Mouse (Mus musculus) heart, embryonic 11.5 days (tissue): ENCODE measurements at regions not wholly inside any gene's neighbourhood (a gene's known extent, or its start where the extent isn't known, plus 50 kb on each side); places are given as distances from the start of the nearest gene placed in this dataset.

Experiments used
- ATAC-seq: fragments of 200-750 bp; cut with Nextera tagmentation; replicated peaks from 2 replicates; pipeline ENCODE4 v1.8.0; 2017; ENCODE audit warnings: moderate library complexity; ENCODE audit not compliant: insufficient number of reproducible peaks, low FRiP score, low TSS enrichment
- H3K27ac ChIP-seq: fragments of 300-500 bp; sonication (generic); 2 replicates; pipeline ENCODE4 v1.5.1; 2014; ENCODE audit warnings: mild to moderate bottlenecking, low read depth, low read length
- H3K27me3 ChIP-seq: fragments of 300-500 bp; sonication (generic); 2 replicates; pipeline ENCODE4 v1.6.1; 2014; ENCODE audit warnings: mild to moderate bottlenecking, low read length, mixed read lengths; ENCODE audit not compliant: control insufficient read depth, insufficient read depth
- H3K36me3 ChIP-seq: fragments of 300-500 bp; sonication (generic); 2 replicates; pipeline ENCODE4 v1.6.1; 2014; ENCODE audit warnings: mild to moderate bottlenecking, low read length, moderate library complexity, mixed read lengths; ENCODE audit not compliant: control insufficient read depth, insufficient read depth
- H3K4me1 ChIP-seq: fragments of 300-500 bp; sonication (generic); 2 replicates; pipeline ENCODE4 v1.6.1; 2014; ENCODE audit warnings: low read length; ENCODE audit not compliant: control insufficient read depth, insufficient read depth
- H3K4me2 ChIP-seq: fragments of 300-500 bp; sonication (generic); 2 replicates; pipeline ENCODE4 v1.6.1; 2014; ENCODE audit warnings: mild to moderate bottlenecking, moderate library complexity
- H3K4me3 ChIP-seq: fragments of 300-500 bp; sonication (generic); 2 replicates; pipeline ENCODE4 v1.5.1; 2014; ENCODE audit warnings: low read depth, low read length
- H3K9ac ChIP-seq: fragments of 300-500 bp; sonication (generic); 2 replicates; pipeline ENCODE4 v1.6.1; 2014; ENCODE audit warnings: mild to moderate bottlenecking, low read depth, low read length, moderate library complexity
- H3K9me3 ChIP-seq: fragments of 300-500 bp; sonication (generic); replicated peaks from 2 replicates; pipeline ENCODE4 v1.6.1; 2016; ENCODE audit warnings: low read length; ENCODE audit not compliant: control insufficient read depth
- WGBS: fragments of 180-500 bp; shearing (Covaris S2); extraction: QIAGEN DNeasy Blood & Tissue Kit; methylation state at CpG from one replicate; pipeline ENCODE4 v1.1.7; 2014; ENCODE audit not compliant: insufficient replicate concordance; 5-methylcytosine and 5-hydroxymethylcytosine counted together

DNA sequence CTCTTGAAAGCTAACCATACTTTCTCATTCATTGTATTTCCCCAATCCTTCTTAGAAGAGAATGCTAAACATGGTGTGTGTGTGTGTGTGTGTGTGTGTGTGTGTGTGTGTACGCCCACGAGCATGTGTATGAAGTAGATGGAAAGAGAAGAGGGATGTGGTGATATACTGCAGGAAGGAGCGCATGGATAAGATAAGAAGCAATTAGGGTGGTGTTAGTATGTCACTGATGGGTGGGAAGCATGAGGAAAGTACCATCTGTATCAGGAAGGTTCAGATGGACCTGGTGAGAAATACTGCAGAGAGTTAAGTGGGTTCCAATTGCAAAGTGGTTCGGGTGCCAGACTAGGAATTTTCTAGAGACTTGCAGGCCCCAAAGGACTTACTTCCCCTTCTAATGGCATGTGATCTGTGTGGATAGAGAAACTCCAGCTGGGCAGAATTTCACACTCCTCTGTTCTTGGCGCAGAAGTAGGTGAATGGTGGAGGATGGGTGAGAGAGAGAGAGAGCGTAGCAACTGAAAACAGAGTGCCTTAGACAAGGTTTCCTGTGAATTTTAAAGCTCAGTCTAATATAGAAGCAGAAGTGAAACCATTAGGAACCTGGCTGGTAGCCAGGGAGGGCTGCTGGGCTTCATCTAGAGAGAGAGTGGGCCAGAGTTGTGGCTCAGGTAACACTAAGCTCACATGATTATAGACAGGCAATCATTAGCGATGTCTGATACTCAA is 257.5 kb downstream of the Insc start:
- H3K9ac ChIP-seq: no peak overlapping the region
- ATAC-seq: no peak
- no peaks in the 10 kb centered on the region for H3K36me3 ChIP-seq
- H3K4me1 ChIP-seq: 0 out of 2 replicates have a peak, but pooled peaks cover 4% of the 10 kb centered on the region
- 49% methylated on average over 7 of the region's 7 CpGs for WGBS
- H3K4me3 ChIP-seq: no peak overlapping the region
- H3K4me2 ChIP-seq: no peak overlapping the region
- H3K9me3 ChIP-seq: no peaks in the 10 kb centered on the region
- no peak overlapping the region for H3K27ac ChIP-seq
- H3K27me3 ChIP-seq: no peaks in the 10 kb centered on the region

- Histone ChIP-seq H3K27ac (no peak overlapping the region), H3K9ac (no peak overlapping the region), H3K36me3 (no peaks in the 10 kb centered on the region), H3K4me2 (no peak overlapping the region), H3K4me1 (no peaks in the 10 kb centered on the region), H3K9me3 (no peaks in the 10 kb centered on the region), H3K27me3 (no peaks in the 10 kb centered on the region), H3K4me3 (no peak overlapping the region)
- WGBS: 56% methylated on average over 11 of the region's 11 CpGs
- ATAC-seq: no peak
Observed at GRCm38 (mm10) chr7:115014253-115014998, 270.9 kb downstream of the Insc start.

GRCm38 (mm10) chr7:115019369-115019958 is 276.0 kb downstream of the Insc start:
- H3K27me3 ChIP-seq: no peaks in the 10 kb centered on the region
- H3K4me3 ChIP-seq: no peak overlapping the region
- H3K9ac ChIP-seq: no peak overlapping the region
- no peak overlapping the region for H3K4me2 ChIP-seq
- ATAC-seq: no peak
- no peaks in the 10 kb centered on the region for H3K9me3 ChIP-seq
- no peaks in the 10 kb centered on the region for H3K36me3 ChIP-seq
- 67% methylated on average over 4 of the region's 4 CpGs for WGBS
- H3K27ac ChIP-seq: no peak overlapping the region
- no peaks in the 10 kb centered on the region for H3K4me1 ChIP-seq

DNA sequence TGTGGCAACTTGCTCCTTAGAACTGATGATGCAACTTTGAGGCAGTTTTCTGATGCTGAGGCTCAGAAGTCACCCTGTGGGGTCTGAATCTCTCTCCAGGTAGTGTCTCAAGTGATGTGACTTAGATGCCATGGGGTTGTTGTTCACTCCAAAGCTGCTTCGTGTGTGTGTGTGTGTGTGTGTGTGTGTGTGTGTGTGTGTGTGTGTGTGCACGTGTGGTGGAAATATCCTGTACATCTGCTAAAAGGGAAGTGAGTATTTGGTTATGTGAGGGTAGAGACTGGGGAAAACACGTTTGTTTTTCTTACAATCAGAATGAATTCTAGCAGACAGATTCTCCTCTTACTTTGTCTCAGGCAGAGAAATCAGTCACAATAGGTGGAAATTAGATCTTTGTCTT is 276.5 kb downstream of the Insc start:
- 48% methylated on average over 3 of the region's 3 CpGs for WGBS
- H3K4me3 ChIP-seq: no peak overlapping the region
- no peaks in the 10 kb centered on the region for H3K4me1 ChIP-seq
- H3K9me3 ChIP-seq: no peaks in the 10 kb centered on the region
- H3K4me2 ChIP-seq: no peak overlapping the region
- no peak for ATAC-seq
- no peaks in the 10 kb centered on the region for H3K36me3 ChIP-seq
- H3K9ac ChIP-seq: no peak overlapping the region
- H3K27me3 ChIP-seq: no peaks in the 10 kb centered on the region
- no peak overlapping the region for H3K27ac ChIP-seq

DNA sequence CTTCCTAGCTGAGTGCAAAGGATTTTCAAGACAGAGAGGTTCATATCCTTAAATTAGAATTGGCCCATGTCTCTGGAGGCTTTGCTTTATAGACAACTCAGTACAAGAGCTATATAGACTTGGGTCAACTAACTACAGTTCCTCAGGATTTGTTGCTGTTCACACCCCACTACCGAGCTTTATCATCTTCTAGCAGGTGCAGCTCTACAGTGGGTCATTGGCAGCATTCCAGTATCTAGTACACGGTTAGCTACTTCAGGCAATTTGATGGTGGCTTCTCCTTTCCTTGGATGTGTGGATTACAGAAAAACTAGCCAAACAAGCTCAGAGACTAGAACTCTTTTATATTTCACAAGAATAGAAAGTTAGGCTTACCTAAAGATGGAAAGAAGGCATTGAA is 282.3 kb downstream of the Insc start:
- ATAC-seq: no peak
- H3K27me3 ChIP-seq: no peaks in the 10 kb centered on the region
- no peak overlapping the region for H3K4me2 ChIP-seq
- no peaks in the 10 kb centered on the region for H3K36me3 ChIP-seq
- H3K9me3 ChIP-seq: no peaks in the 10 kb centered on the region
- no peak overlapping the region for H3K4me3 ChIP-seq
- H3K9ac ChIP-seq: no peak overlapping the region
- 67% methylated on average over 2 of the region's 2 CpGs for WGBS
- no peaks in the 10 kb centered on the region for H3K4me1 ChIP-seq
- H3K27ac ChIP-seq: no peak overlapping the region

- Histone ChIP-seq H3K9ac (no peak overlapping the region), H3K36me3 (no peaks in the 10 kb centered on the region), H3K4me3 (no peak overlapping the region), H3K4me2 (no peak overlapping the region), H3K27ac (no peak overlapping the region), H3K4me1 (no peaks in the 10 kb centered on the region), H3K9me3 (no peaks in the 10 kb centered on the region), H3K27me3 (no peaks in the 10 kb centered on the region)
- 54% methylated on average over 1 of the region's 1 CpGs for WGBS
- no peak for ATAC-seq
Observed at GRCm38 (mm10) chr7:115027685-115028084, 284.2 kb downstream of the Insc start.

GRCm38 (mm10) chr7:115033987-115034386 is 290.5 kb downstream of the Insc start:
- Histone ChIP-seq H3K9me3 (no peaks in the 10 kb centered on the region), H3K4me1 (no peaks in the 10 kb centered on the region), H3K4me2 (no peak overlapping the region), H3K27me3 (no peaks in the 10 kb centered on the region), H3K27ac (no peak overlapping the region), H3K9ac (no peak overlapping the region), H3K36me3 (no peaks in the 10 kb centered on the region), H3K4me3 (no peak overlapping the region)
- WGBS: 70% methylated on average over 4 of the region's 4 CpGs
- no peak for ATAC-seq

GRCm38 (mm10) chr7:115055527-115055926 is 312.0 kb downstream of the Insc start:
- no peak overlapping the region for H3K4me3 ChIP-seq
- H3K9ac ChIP-seq: no peak overlapping the region
- no peaks in the 10 kb centered on the region for H3K27me3 ChIP-seq
- no peaks in the 10 kb centered on the region for H3K9me3 ChIP-seq
- no peak overlapping the region for H3K4me2 ChIP-seq
- 0 out of 2 replicates have a peak, but pooled peaks cover 3% of the 10 kb centered on the region for H3K4me1 ChIP-seq
- H3K36me3 ChIP-seq: no peaks in the 10 kb centered on the region
- ATAC-seq: no peak
- H3K27ac ChIP-seq: no peak overlapping the region
